Mouse (Mus musculus) MEL (cell line): ENCODE results near the gene Ggt5.

Experiments
- CTCF ChIP-seq, 3 experiments: IDR thresholded peaks in 2 of 3; conservative IDR thresholded peaks in 1 of 3; 2 replicates each; pipeline ENCODE4 v1.5.1; 2011 to 2012; ENCODE audit warnings: low read length in 3 of 3, low read depth in 2 of 3, mild to moderate bottlenecking in 2 of 3, improper control_type of control experiment in 1 of 3, inconsistent platforms in 1 of 3, mixed read lengths in 1 of 3, moderate library complexity in 1 of 3; ENCODE audit not compliant: control insufficient read depth in 1 of 3, insufficient read depth in 1 of 3, poor library complexity in 1 of 3, severe bottlenecking in 1 of 3
- EP300 ChIP-seq, 2 experiments: IDR thresholded peaks; 2 replicates each; pipeline ENCODE4 v1.6.1; 2011; ENCODE audit warnings: improper control_type of control experiment in 2 of 2, low read length in 2 of 2, low read depth in 1 of 2, mild to moderate bottlenecking in 1 of 2
- ETS1 ChIP-seq: IDR thresholded peaks from 2 replicates; pipeline ENCODE4 v1.6.1; 2012; ENCODE audit warnings: low read depth, mild to moderate bottlenecking, inconsistent platforms, low read length, improper control_type of control experiment, moderate library complexity
- GABPA ChIP-seq: IDR thresholded peaks from 2 replicates; pipeline ENCODE4 v1.6.1; 2012; ENCODE audit warnings: low read depth, mild to moderate bottlenecking, inconsistent platforms, low read length, improper control_type of control experiment, moderate library complexity
- HCFC1 ChIP-seq: IDR thresholded peaks from 2 replicates; pipeline ENCODE4 v1.6.1; 2012; ENCODE audit warnings: low read depth, mild to moderate bottlenecking, inconsistent platforms, low read length, improper control_type of control experiment, moderate library complexity
- MAFK ChIP-seq: IDR thresholded peaks from 2 replicates; pipeline ENCODE4 v1.6.1; 2011; ENCODE audit warnings: low read depth, mild to moderate bottlenecking, low read length, improper control_type of control experiment, borderline replicate concordance
- POLR2A ChIP-seq, 2 experiments: IDR thresholded peaks; 2 replicates each; pipeline ENCODE4 v1.6.1; 2011 to 2012; ENCODE audit warnings: low read length in 2 of 2, mild to moderate bottlenecking in 2 of 2, control low read depth in 1 of 2, improper control_type of control experiment in 1 of 2, low read depth in 1 of 2, moderate library complexity in 1 of 2; ENCODE audit not compliant: control insufficient read depth in 1 of 2, insufficient read depth in 1 of 2, poor library complexity in 1 of 2
- POLR2AphosphoS5 ChIP-seq: IDR thresholded peaks from 2 replicates; pipeline ENCODE4 v1.6.1; 2012; ENCODE audit warnings: low read depth, borderline replicate concordance, mild to moderate bottlenecking, inconsistent platforms, low read length, moderate library complexity, mixed read lengths
- RCOR1 ChIP-seq: IDR thresholded peaks from 2 replicates; pipeline ENCODE4 v1.6.1; 2012; ENCODE audit warnings: low read depth, mild to moderate bottlenecking, inconsistent platforms, low read length, improper control_type of control experiment
- TBP ChIP-seq: IDR thresholded peaks from 2 replicates; pipeline ENCODE4 v1.8.0; 2011; ENCODE audit warnings: low read depth, low read length, improper control_type of control experiment
- ZC3H11A ChIP-seq: IDR thresholded peaks from 2 replicates; pipeline ENCODE4 v1.6.1; 2012; ENCODE audit warnings: low read depth, mild to moderate bottlenecking, inconsistent platforms, low read length, improper control_type of control experiment

GRCm38 (mm10) chr10:75586553-75586879, 2.6 kb upstream of the Ggt5 start:
- TF ChIP-seq GABPA (no peak), POLR2A (IDR thresholded peaks at IDR 0.05; ENCODE audit: control insufficient read depth in 1 of 2, insufficient read depth in 1 of 2, low read depth in 1 of 2, low read length in 2 of 2, poor library complexity in 1 of 2) (no peak), TBP (no peak), RCOR1 (no peak), HCFC1 (no peak), CTCF (IDR thresholded peaks at IDR 0.05 in 2 of 3, conservative IDR thresholded peaks at IDR 0.05 in 1 of 3; ENCODE audit: control insufficient read depth in 1 of 3, insufficient read depth in 1 of 3, low read depth in 2 of 3, low read length in 3 of 3, poor library complexity in 1 of 3, severe bottlenecking in 1 of 3) (no peak), POLR2AphosphoS5 (no peak), MAFK (no peak), ZC3H11A (no peak), ETS1 (no peak), EP300 (IDR thresholded peaks at IDR 0.05; ENCODE audit: low read depth in 1 of 2, low read length in 2 of 2) (no peak)
